Mouse (Mus musculus): Measurements from ENCODE around the gene Krtap27-1. TPM values are rescaled to one million over a fixed set of nuclear protein-coding genes. Genes with fewer than 3 reads are reported as not detected.

The Krtap27-1 gene
- polyA plus RNA-seq (2015; fragmentation: Nextera tagmentation; extraction: Ambion mirVana): not detected in 2 replicates

DNA sequence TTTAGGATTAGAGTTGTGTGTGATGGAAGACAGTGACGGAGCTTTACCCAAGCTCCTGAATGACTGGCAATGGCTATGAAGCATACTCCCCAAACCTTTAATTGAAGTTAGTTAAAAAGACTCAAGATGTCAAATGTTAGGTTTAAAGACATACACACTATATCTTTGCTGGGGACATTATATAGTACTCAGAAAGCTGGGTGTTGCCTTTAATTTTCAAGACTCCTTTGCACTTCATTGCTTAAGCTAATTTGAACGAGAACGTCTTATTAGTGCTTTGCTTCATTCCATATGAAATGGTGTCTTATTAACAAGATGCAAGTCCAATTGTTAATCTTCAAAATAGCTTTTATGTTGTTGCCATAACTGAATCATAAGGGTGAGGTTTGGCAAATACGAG is at the start of gene Krtap27-1:
TSS of gene Krtap27-1 (minus strand) at position 101 of the 400 bp plus-strand sequence.

DNA sequence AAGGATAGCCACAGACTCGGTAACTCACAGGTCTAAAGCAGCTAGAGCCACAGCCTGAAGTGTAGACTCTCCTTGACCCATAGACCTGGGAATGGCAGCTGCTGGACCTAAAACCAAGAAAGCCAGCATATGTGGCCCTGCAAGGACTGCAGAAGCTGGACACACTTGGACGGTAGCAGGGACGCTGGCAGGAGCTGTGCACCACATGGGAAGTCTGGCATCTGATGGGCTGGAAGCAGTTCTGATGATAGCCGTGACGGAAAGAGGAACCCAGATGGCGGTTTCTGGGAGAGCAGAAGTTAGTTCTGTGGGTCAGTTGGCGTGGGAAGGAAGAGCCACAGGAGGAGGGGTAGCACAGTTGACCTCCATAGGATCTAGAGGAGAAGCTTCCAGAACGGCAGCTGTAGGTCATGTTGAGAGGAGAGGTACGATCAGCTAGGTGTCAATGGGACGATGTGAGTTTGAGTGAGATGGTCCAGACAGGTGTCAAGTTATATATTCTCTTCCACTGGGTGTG is 36.1 kb upstream of the Krtap27-1 start, which contains the start of gene 2310061N02Rik:
TSS of gene 2310061N02Rik (minus strand) at position 467 of the 517 bp plus-strand sequence.

DNA sequence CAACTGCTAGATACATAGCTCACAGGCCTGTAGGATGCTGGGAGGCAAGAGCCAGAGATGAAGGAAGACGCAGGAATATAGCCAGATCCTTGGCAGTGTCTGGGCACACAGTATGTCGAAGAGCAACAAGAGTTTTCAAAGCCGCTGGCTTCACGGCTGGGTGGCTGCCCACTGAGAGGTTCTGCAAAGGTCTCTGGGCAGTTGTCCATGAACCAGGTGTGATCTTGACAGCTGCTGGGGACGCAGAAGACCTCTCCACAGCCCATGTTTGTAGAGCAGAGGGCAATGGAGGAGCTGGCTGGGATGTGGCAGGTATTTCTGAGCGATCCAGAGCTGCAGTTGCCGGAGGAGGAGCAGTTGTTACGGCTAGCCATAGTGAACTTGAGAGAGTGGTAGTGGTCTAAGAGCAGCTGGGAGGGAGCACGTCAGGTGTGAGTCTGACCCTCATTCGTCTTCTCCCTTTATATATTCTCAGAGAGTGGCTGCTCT is 24.1 kb downstream of the Krtap27-1 start, which contains the start of gene Krtap26-1:
TSS of gene Krtap26-1 (minus strand) at position 439 of the 489 bp plus-strand sequence.

DNA sequence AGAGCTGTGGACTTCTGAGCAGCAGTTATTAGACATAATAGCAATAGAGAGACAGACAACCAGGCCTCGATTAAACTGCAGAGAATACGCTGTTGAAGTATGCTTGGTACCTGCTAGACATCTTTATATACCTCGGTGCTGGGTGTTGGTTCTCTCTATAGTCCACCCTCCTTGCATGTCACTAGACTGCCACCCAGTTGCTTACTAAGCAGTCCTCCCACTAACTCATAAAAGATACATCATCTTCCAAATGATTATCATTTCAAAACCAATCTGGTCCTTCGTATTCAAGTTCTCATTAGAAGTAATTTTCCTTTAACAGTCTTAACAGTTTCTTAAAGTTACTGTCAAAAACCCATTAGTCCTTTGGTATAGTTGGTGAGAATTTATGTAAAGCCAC is 43.9 kb downstream of the Krtap27-1 start, which contains the start of gene 2310079G19Rik:
TSS of gene 2310079G19Rik (minus strand) at position 101 of the 400 bp plus-strand sequence.

Other genes with a start within 250 kb of the Krtap27-1 start
- gene Cldn17, start 164.7 kb downstream of the Krtap27-1 start, polyA plus RNA-seq (2015; fragmentation: Nextera tagmentation; extraction: Ambion mirVana): not detected in 2 replicates
- gene Cldn8, start 108.5 kb downstream of the Krtap27-1 start, polyA plus RNA-seq (2015; fragmentation: Nextera tagmentation; extraction: Ambion mirVana): 113 and 123 TPM in 2 replicates
- not detected in 2 replicates for gene Krtap24-1, start 59.4 kb downstream of the Krtap27-1 start, polyA plus RNA-seq (2015; fragmentation: Nextera tagmentation; extraction: Ambion mirVana)
- gene 2310079G19Rik, start 44.0 kb downstream of the Krtap27-1 start, polyA plus RNA-seq (2015; fragmentation: Nextera tagmentation; extraction: Ambion mirVana): not detected in 2 replicates
- gene Krtap26-1, start 23.9 kb downstream of the Krtap27-1 start, polyA plus RNA-seq (2015; fragmentation: Nextera tagmentation; extraction: Ambion mirVana): not detected in 2 replicates
- not detected in 2 replicates for gene 2310061N02Rik, start 36.3 kb upstream of the Krtap27-1 start, polyA plus RNA-seq (2015; fragmentation: Nextera tagmentation; extraction: Ambion mirVana)
- gene Krtap13-1, start 57.2 kb upstream of the Krtap27-1 start, polyA plus RNA-seq (2015; fragmentation: Nextera tagmentation; extraction: Ambion mirVana): not detected in 2 replicates
- gene Krtap13, start 80.0 kb upstream of the Krtap27-1 start, polyA plus RNA-seq (2015; fragmentation: Nextera tagmentation; extraction: Ambion mirVana): not detected in 2 replicates
- not detected in 2 replicates for gene 2310034C09Rik, start 87.2 kb upstream of the Krtap27-1 start, polyA plus RNA-seq (2015; fragmentation: Nextera tagmentation; extraction: Ambion mirVana)
- not detected in 2 replicates for gene 2310057N15Rik, start 102.5 kb upstream of the Krtap27-1 start, polyA plus RNA-seq (2015; fragmentation: Nextera tagmentation; extraction: Ambion mirVana)
- gene Gm5965, start 106.2 kb upstream of the Krtap27-1 start, polyA plus RNA-seq (2015; fragmentation: Nextera tagmentation; extraction: Ambion mirVana): not detected in 2 replicates
- not detected in 2 replicates for gene Gm20741, start 140.5 kb upstream of the Krtap27-1 start, polyA plus RNA-seq (2015; fragmentation: Nextera tagmentation; extraction: Ambion mirVana)
- gene Krtap15, start 148.5 kb upstream of the Krtap27-1 start, polyA plus RNA-seq (2015; fragmentation: Nextera tagmentation; extraction: Ambion mirVana): not detected in 2 replicates
- not detected in 2 replicates for gene Krtap14, start 154.5 kb upstream of the Krtap27-1 start, polyA plus RNA-seq (2015; fragmentation: Nextera tagmentation; extraction: Ambion mirVana)
- gene Krtap19-1, start 197.7 kb upstream of the Krtap27-1 start, polyA plus RNA-seq (2015; fragmentation: Nextera tagmentation; extraction: Ambion mirVana): not detected in 2 replicates
- not detected in 2 replicates for gene Krtap19-2, start 202.6 kb upstream of the Krtap27-1 start, polyA plus RNA-seq (2015; fragmentation: Nextera tagmentation; extraction: Ambion mirVana)
- gene Krtap19-3, start 206.4 kb upstream of the Krtap27-1 start, polyA plus RNA-seq (2015; fragmentation: Nextera tagmentation; extraction: Ambion mirVana): not detected in 2 replicates
- not detected in 2 replicates for gene Krtap19-4, start 213.4 kb upstream of the Krtap27-1 start, polyA plus RNA-seq (2015; fragmentation: Nextera tagmentation; extraction: Ambion mirVana)
- gene Krtap19-5, start 224.8 kb upstream of the Krtap27-1 start, polyA plus RNA-seq (2015; fragmentation: Nextera tagmentation; extraction: Ambion mirVana): not detected in 2 replicates

Data from urinary bladder, postnatal 0 days (tissue).